Mouse (Mus musculus): Measurements from ENCODE around the gene Atf6.

DNA sequence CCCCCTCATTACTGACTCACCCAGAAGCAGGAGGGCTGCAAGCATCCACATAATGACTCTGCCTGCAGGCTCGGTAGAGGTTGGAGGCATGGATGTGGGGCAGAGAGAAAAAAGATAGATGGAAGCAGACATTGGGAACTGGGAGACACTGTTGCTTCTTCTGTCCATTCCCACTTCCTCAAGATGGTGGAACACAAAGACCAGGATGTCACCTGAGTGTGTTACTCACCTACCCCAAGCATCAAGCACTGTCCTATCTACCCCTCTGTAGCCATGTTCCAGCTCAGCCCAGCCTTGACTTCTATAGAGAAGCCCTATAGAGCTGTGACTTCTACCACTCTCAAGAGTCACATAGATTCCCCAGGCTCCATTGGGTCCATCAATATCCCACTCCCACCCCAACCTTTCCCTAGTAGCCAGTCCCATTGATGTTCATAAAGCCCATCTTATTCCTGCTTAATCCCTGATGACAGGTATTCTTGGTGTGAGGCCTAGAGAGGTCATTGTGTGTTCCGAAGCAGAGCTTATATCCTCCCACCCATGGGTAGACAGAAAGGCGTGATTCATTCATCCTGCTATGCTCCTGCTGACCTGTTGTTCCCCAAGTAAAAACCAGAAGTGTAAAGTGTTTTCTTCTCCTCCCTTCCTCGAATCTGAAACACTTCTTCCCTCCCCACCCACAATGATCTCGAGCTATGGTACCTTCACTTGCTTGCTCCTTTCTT, 45.5 kb upstream of the Atf6 start, which contains the start of gene Fcrlb:
- TF ChIP-seq CTCF (IDR thresholded peaks at IDR 0.05; ENCODE audit: low read depth) (no peak), EP300 (IDR thresholded peaks at IDR 0.05; ENCODE audit: low read depth) (no peak)

Data from heart, postnatal 0 days (tissue).